Mouse (Mus musculus): ENCODE measurements around the gene Ttn. TPM values are rescaled to one million over a fixed set of nuclear protein-coding genes. Genes with fewer than 3 reads are reported as not detected.

Gene Ttn
- total and polyA plus RNA-seq, 3 experiments, result under 0.01 to 0.03 TPM; not detected in 1

DNA sequence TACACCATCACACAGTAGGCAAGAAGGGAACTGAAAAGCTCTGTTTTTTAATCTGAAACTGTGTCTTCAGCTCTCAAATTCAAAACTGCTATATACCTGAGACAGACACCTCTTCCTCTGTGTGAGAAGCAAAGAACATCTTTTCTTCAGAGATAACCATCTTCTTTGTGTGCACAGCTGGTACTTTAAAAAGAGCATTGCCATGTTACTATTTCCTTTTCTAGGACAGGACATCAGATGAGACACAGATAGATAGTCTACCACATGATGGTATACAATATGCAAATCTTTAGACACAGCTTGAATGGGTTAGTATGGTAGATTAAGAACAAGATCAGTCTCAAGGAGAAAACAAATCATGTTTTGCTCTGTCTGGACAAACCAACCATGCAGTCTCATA lies 121.0 kb downstream of the Ttn start:
- H3K27ac ChIP-seq (ENCODE audit: control insufficient read depth, low read depth, low read length), result no peak overlapping the region
- no peaks in the 10 kb centered on the region for H3K4me1 ChIP-seq (ENCODE audit: control insufficient read depth in 1 of 2, insufficient read depth in 2 of 2, low read length in 2 of 2)
- H3K36me3 ChIP-seq (ENCODE audit: control insufficient read depth in 1 of 2, insufficient read depth in 2 of 2, low read length in 2 of 2), result no peaks in the 10 kb centered on the region
- H3K9ac ChIP-seq (ENCODE audit: control insufficient read depth, low read depth, low read length, poor library complexity, severe bottlenecking), result no peak overlapping the region
- no peak overlapping the region for H3K4me3 ChIP-seq (ENCODE audit: control insufficient read depth in 1 of 2, insufficient read depth in 1 of 2, low read depth in 2 of 2, low read length in 2 of 2)
- H3K79me2 ChIP-seq (ENCODE audit: control insufficient read depth, insufficient read depth, low read length, poor library complexity), result no peaks in the 10 kb centered on the region
- no peak for DNase-seq (ENCODE audit: low read depth, low spot score)
- H3K9me3 ChIP-seq (replicated peaks; ENCODE audit: insufficient read depth, low read length), result no peaks in the 10 kb centered on the region
- TF ChIP-seq POLR2AphosphoS5 (IDR thresholded peaks at IDR 0.05; ENCODE audit: borderline replicate concordance, low read depth, low read length), result no peak
- no peak for TF ChIP-seq TBP (IDR thresholded peaks at IDR 0.05; ENCODE audit: low read depth, low read length)
- TF ChIP-seq CHD2 (IDR thresholded peaks at IDR 0.05; ENCODE audit: low read length), result no peak
- TF ChIP-seq GABPA (IDR thresholded peaks at IDR 0.05; ENCODE audit: low read depth, low read length), result no peak
- no peak for TF ChIP-seq ELF1 (IDR thresholded peaks at IDR 0.05; ENCODE audit: low read depth, low read length)
- TF ChIP-seq CHD1 (IDR thresholded peaks at IDR 0.05; ENCODE audit: low read depth, low read length), result no peak
- TF ChIP-seq RAD21 (IDR thresholded peaks at IDR 0.05; ENCODE audit: low read depth, low read length), result no peak
- TF ChIP-seq MYB (IDR thresholded peaks at IDR 0.05; ENCODE audit: low read depth, low read length), result no peak
- TF ChIP-seq EP300 (IDR thresholded peaks at IDR 0.05; ENCODE audit: low read depth in 1 of 2, low read length in 2 of 2), result no peak
- no peak for TF ChIP-seq UBTF (IDR thresholded peaks at IDR 0.05; ENCODE audit: borderline replicate concordance, insufficient read depth, low read depth, low read length)
- TF ChIP-seq CTCF (IDR thresholded peaks at IDR 0.05 in 2 of 3, conservative IDR thresholded peaks at IDR 0.05 in 1 of 3; ENCODE audit: control insufficient read depth in 1 of 3, insufficient read depth in 1 of 3, low read depth in 2 of 3, low read length in 3 of 3, poor library complexity in 1 of 3, severe bottlenecking in 1 of 3), result no peak
- no peak for TF ChIP-seq KAT2A (conservative IDR thresholded peaks at IDR 0.05; ENCODE audit: low read depth, low read length)
- TF ChIP-seq JUND (IDR thresholded peaks at IDR 0.05; ENCODE audit: low read depth, low read length), result no peak
- no peaks in the 10 kb centered on the region for H3K27me3 ChIP-seq (ENCODE audit: control insufficient read depth in 1 of 2, insufficient read depth in 2 of 2, low read length in 2 of 2)

DNA sequence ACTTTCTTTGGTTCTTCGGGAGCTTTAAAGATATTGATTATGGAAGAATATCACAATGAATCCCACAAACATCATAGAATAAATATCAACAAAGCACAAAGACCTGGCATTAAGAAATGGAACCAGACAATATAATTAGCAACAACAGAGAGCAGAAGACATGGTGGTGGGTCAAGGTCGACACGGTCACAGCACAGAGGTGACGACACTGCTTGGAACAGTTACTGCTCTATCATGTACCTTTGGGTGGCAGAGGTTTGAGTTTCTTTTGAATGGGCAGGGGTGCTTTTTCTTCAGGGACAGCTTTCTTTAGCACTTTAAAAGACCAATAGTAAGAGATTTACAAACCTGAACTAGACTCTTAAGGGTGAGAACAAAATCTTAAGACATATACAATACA lies 132.3 kb downstream of the Ttn start:
- Histone ChIP-seq H3K9me3 (replicated peaks; ENCODE audit: insufficient read depth, low read length) (no peaks in the 10 kb centered on the region), H3K79me2 (ENCODE audit: control insufficient read depth, insufficient read depth, low read length, poor library complexity) (no peaks in the 10 kb centered on the region), H3K36me3 (ENCODE audit: control insufficient read depth in 1 of 2, insufficient read depth in 2 of 2, low read length in 2 of 2) (no peaks in the 10 kb centered on the region), H3K27me3 (ENCODE audit: control insufficient read depth in 1 of 2, insufficient read depth in 2 of 2, low read length in 2 of 2) (no peaks in the 10 kb centered on the region), H3K4me1 (ENCODE audit: control insufficient read depth in 1 of 2, insufficient read depth in 2 of 2, low read length in 2 of 2) (no peaks in the 10 kb centered on the region), H3K9ac (ENCODE audit: control insufficient read depth, low read depth, low read length, poor library complexity, severe bottlenecking) (no peak overlapping the region), H3K27ac (ENCODE audit: control insufficient read depth, low read depth, low read length) (no peak overlapping the region), H3K4me3 (ENCODE audit: control insufficient read depth in 1 of 2, insufficient read depth in 1 of 2, low read depth in 2 of 2, low read length in 2 of 2) (no peak overlapping the region)
- TF ChIP-seq NELFE (IDR thresholded peaks at IDR 0.05; ENCODE audit: low read depth, low read length), result no peak
- no peak for TF ChIP-seq ZMIZ1 (IDR thresholded peaks at IDR 0.05; ENCODE audit: low read depth, low read length)
- TF ChIP-seq SMC3 (IDR thresholded peaks at IDR 0.05; ENCODE audit: low read depth, low read length), result no peak
- no peak for TF ChIP-seq ZKSCAN1 (IDR thresholded peaks at IDR 0.05; ENCODE audit: low read depth, low read length)
- no peak for TF ChIP-seq TCF12 (IDR thresholded peaks at IDR 0.05; ENCODE audit: low read depth, low read length)
- TF ChIP-seq KAT2A (conservative IDR thresholded peaks at IDR 0.05; ENCODE audit: low read depth, low read length), result no peak
- no peak for TF ChIP-seq MYB (IDR thresholded peaks at IDR 0.05; ENCODE audit: low read depth, low read length)
- no peak for TF ChIP-seq GABPA (IDR thresholded peaks at IDR 0.05; ENCODE audit: low read depth, low read length)
- TF ChIP-seq TAL1 (IDR thresholded peaks at IDR 0.05; ENCODE audit: low read length), result no peak
- TF ChIP-seq GATA1 (IDR thresholded peaks at IDR 0.05; ENCODE audit: low read depth, low read length), result no peak
- no peak for TF ChIP-seq ZNF384 (IDR thresholded peaks at IDR 0.05; ENCODE audit: low read depth, low read length)
- TF ChIP-seq NRF1 (IDR thresholded peaks at IDR 0.05; ENCODE audit: insufficient read depth, low read depth, low read length, poor library complexity, severe bottlenecking), result no peak
- no peak for TF ChIP-seq RCOR1 (IDR thresholded peaks at IDR 0.05; ENCODE audit: low read depth, low read length)
- no peak for TF ChIP-seq POLR2A (IDR thresholded peaks at IDR 0.05; ENCODE audit: control insufficient read depth in 1 of 2, insufficient read depth in 1 of 2, low read depth in 1 of 2, low read length in 2 of 2, poor library complexity in 1 of 2)
- TF ChIP-seq HCFC1 (IDR thresholded peaks at IDR 0.05; ENCODE audit: low read depth, low read length), result no peak
- no peak for TF ChIP-seq MYC (IDR thresholded peaks at IDR 0.05; ENCODE audit: low read depth, low read length)
- TF ChIP-seq UBTF (IDR thresholded peaks at IDR 0.05; ENCODE audit: borderline replicate concordance, insufficient read depth, low read depth, low read length), result no peak
- no peak for DNase-seq (ENCODE audit: low read depth, low spot score)

Data from MEL (cell line).